Mouse (Mus musculus) lung, postnatal 0 days (tissue): ENCODE measurements around the gene 2410004P03Rik. TPM values are rescaled to one million over a fixed set of nuclear protein-coding genes. Genes with fewer than 3 reads are reported as not detected.

Experiments used
- ATAC-seq: fragments of 200-750 bp; cut with Nextera tagmentation; 2 replicates; pipeline ENCODE4 v1.8.0; 2017; ENCODE audit warnings: moderate library complexity
- DNase-seq: peaks from one replicate; pipeline ENCODE4 v3.0.0-alpha.2; 2016; ENCODE audit warnings: low spot score
- H3K27ac ChIP-seq: fragments of 300-500 bp; sonication (generic); 2 replicates; pipeline ENCODE4 v1.5.1; 2014; ENCODE audit warnings: antibody characterized with exemption, mild to moderate bottlenecking, low read length, mixed read lengths
- H3K27me3 ChIP-seq: fragments of 300-500 bp; sonication (generic); replicated peaks from 2 replicates; pipeline ENCODE4 v1.6.1; 2014; ENCODE audit warnings: low read length, mixed read lengths; ENCODE audit not compliant: insufficient read depth
- H3K36me3 ChIP-seq: fragments of 300-500 bp; sonication (generic); 2 replicates; pipeline ENCODE4 v1.6.1; 2014; ENCODE audit warnings: low read length, mixed read lengths; ENCODE audit not compliant: insufficient read depth
- H3K4me1 ChIP-seq: fragments of 300-500 bp; sonication (generic); 2 replicates; pipeline ENCODE4 v1.6.1; 2014; ENCODE audit warnings: antibody characterized with exemption, low read depth, low read length, mixed read lengths; ENCODE audit not compliant: insufficient read depth
- H3K4me2 ChIP-seq: fragments of 300-500 bp; sonication (generic); replicated peaks from 2 replicates; pipeline ENCODE4 v1.6.1; 2014; ENCODE audit warnings: low read depth, mild to moderate bottlenecking, low read length, moderate library complexity, mixed read lengths
- H3K4me3 ChIP-seq: fragments of 300-500 bp; sonication (generic); 2 replicates; pipeline ENCODE4 v1.5.1; 2014; ENCODE audit warnings: low read depth, low read length
- H3K9ac ChIP-seq: fragments of 300-500 bp; sonication (generic); replicated peaks from 2 replicates; pipeline ENCODE4 v1.6.1; 2014; ENCODE audit warnings: low read depth, mild to moderate bottlenecking
- H3K9me3 ChIP-seq: fragments of 300-500 bp; sonication (generic); 2 replicates; pipeline ENCODE4 v1.6.1; 2016; ENCODE audit warnings: low read length, mixed read lengths
- CTCF ChIP-seq: IDR thresholded peaks from 2 replicates; pipeline ENCODE4 v1.5.1; 2016; ENCODE audit warnings: antibody characterized with exemption, mild to moderate bottlenecking
- EP300 ChIP-seq: IDR thresholded peaks from 2 replicates; pipeline ENCODE4 v1.6.1; 2016; ENCODE audit warnings: antibody characterized with exemption, mild to moderate bottlenecking, control low read depth
- WGBS: fragments of 180-500 bp; shearing (Covaris S2); extraction: QIAGEN DNeasy Blood & Tissue Kit; methylation state at CpG from one replicate; pipeline ENCODE4 v1.1.7; 2014; 5-methylcytosine and 5-hydroxymethylcytosine counted together
- polyA plus RNA-seq: library from polyadenylated mRNA; unstranded; fragments of >200 nt; fragmentation: Nextera tagmentation; extraction: Ambion mirVana; gene quantifications from 2 replicates; pipeline ENCODE4 v1.2.1, GENCODE M21; 2015

Gene 2410004P03Rik
- polyA plus RNA-seq, 1 experiment from 2014 or later = 13.6 TPM

- Histone ChIP-seq H3K4me2 (no peak overlapping the region), H3K27ac (no peak overlapping the region), H3K9me3 (no peaks in the 10 kb centered on the region), H3K27me3 (0 out of 2 replicates have a peak, but pooled peaks cover 6% of the 10 kb centered on the region), H3K36me3 (no peaks in the 10 kb centered on the region), H3K4me1 (peaks cover 8% of the 10 kb centered on the region), H3K4me3 (no peak overlapping the region), H3K9ac (no peak overlapping the region)
- ATAC-seq (no peak), DNase-seq (no peak)
- WGBS = 88% methylated on average over 5 of the region's 5 CpGs
- TF ChIP-seq CTCF = no peak
Measured at GRCm38 (mm10) chr12:16996886-16997462, 14.6 kb downstream of the 2410004P03Rik start.

GRCm38 (mm10) chr12:16996281-16996680, 15.2 kb downstream of the 2410004P03Rik start:
- Histone ChIP-seq H3K27ac (no peak overlapping the region), H3K9ac (no peak overlapping the region), H3K27me3 (no peaks in the 10 kb centered on the region), H3K4me1 (peaks cover 8% of the 10 kb centered on the region), H3K4me3 (no peak overlapping the region), H3K9me3 (no peaks in the 10 kb centered on the region), H3K36me3 (no peaks in the 10 kb centered on the region), H3K4me2 (no peak overlapping the region)
- no peak for DNase-seq
- ATAC-seq = no peak
- no peak for TF ChIP-seq CTCF
- WGBS = 78% methylated on average over 5 of the region's 5 CpGs

- Histone ChIP-seq H3K36me3 (no peaks in the 10 kb centered on the region), H3K27me3 (no peaks in the 10 kb centered on the region), H3K4me1 (peaks cover 3% of the 10 kb centered on the region), H3K4me3 (no peak overlapping the region), H3K9ac (no peak overlapping the region), H3K27ac (no peak overlapping the region), H3K4me2 (no peak overlapping the region), H3K9me3 (no peaks in the 10 kb centered on the region)
- no peak for TF ChIP-seq CTCF
- TF ChIP-seq EP300 = no peak
- DNase-seq (no peak), ATAC-seq (no peak)
- WGBS = 59% methylated on average over 2 of the region's 2 CpGs
Measured at GRCm38 (mm10) chr12:16994291-16994690, 17.2 kb downstream of the 2410004P03Rik start.

GRCm38 (mm10) chr12:16992355-16992754, 19.2 kb downstream of the 2410004P03Rik start:
- DNase-seq (no peak), ATAC-seq (no peak)
- Histone ChIP-seq H3K9ac (no peak overlapping the region), H3K27ac (no peak overlapping the region), H3K36me3 (no peaks in the 10 kb centered on the region), H3K9me3 (no peaks in the 10 kb centered on the region), H3K4me2 (no peak overlapping the region), H3K27me3 (no peaks in the 10 kb centered on the region), H3K4me3 (no peak overlapping the region), H3K4me1 (no peaks in the 10 kb centered on the region)
- WGBS = 88% methylated on average over 2 of the region's 2 CpGs
- TF ChIP-seq CTCF (no peak), EP300 (no peak)

- H3K9ac ChIP-seq = no peak overlapping the region
- WGBS = 96% methylated on average over 2 of the region's 2 CpGs
- no peaks in the 10 kb centered on the region for H3K4me1 ChIP-seq
- no peak overlapping the region for H3K4me3 ChIP-seq
- no peak for DNase-seq
- H3K27me3 ChIP-seq = no peaks in the 10 kb centered on the region
- H3K36me3 ChIP-seq = no peaks in the 10 kb centered on the region; the same call in 1 of the 2 replicates
- H3K27ac ChIP-seq = no peak overlapping the region
- no peak for ATAC-seq
- TF ChIP-seq EP300 (no peak), CTCF (no peak)
- H3K9me3 ChIP-seq = no peaks in the 10 kb centered on the region
- no peak overlapping the region for H3K4me2 ChIP-seq
Measured at GRCm38 (mm10) chr12:16991376-16991775, 20.2 kb downstream of the 2410004P03Rik start.

- no peak overlapping the region for H3K9ac ChIP-seq
- no peaks in the 10 kb centered on the region for H3K27me3 ChIP-seq
- no peak overlapping the region for H3K27ac ChIP-seq
- H3K4me3 ChIP-seq = no peak overlapping the region
- no peak overlapping the region for H3K4me2 ChIP-seq
- ATAC-seq (no peak), DNase-seq (no peak)
- TF ChIP-seq CTCF (peak; percentile 22; the same call in 1 of the 2 replicates), EP300 (no peak)
- WGBS = 100% methylated on average over 1 of the region's 1 CpGs
- H3K36me3 ChIP-seq = peaks cover 9% of the 10 kb centered on the region; the same call in 1 of the 2 replicates
- H3K9me3 ChIP-seq = no peaks in the 10 kb centered on the region
- no peaks in the 10 kb centered on the region for H3K4me1 ChIP-seq
Measured at GRCm38 (mm10) chr12:16985778-16986177, 25.7 kb downstream of the 2410004P03Rik start.

GRCm38 (mm10) chr12:16977120-16977519, 34.4 kb downstream of the 2410004P03Rik start:
- no peak overlapping the region for H3K9ac ChIP-seq
- ATAC-seq = no peak
- no peaks in the 10 kb centered on the region for H3K9me3 ChIP-seq
- no peak overlapping the region for H3K4me3 ChIP-seq
- H3K27me3 ChIP-seq = no peaks in the 10 kb centered on the region
- H3K27ac ChIP-seq = no peak overlapping the region
- H3K36me3 ChIP-seq = peaks cover 30% of the 10 kb centered on the region
- no peak for DNase-seq
- no peaks in the 10 kb centered on the region for H3K4me1 ChIP-seq
- H3K4me2 ChIP-seq = no peak overlapping the region
- TF ChIP-seq CTCF (no peak), EP300 (no peak)
